Mouse (Mus musculus): ENCODE results near the gene Zfp93.

Gene Zfp93

DNA sequence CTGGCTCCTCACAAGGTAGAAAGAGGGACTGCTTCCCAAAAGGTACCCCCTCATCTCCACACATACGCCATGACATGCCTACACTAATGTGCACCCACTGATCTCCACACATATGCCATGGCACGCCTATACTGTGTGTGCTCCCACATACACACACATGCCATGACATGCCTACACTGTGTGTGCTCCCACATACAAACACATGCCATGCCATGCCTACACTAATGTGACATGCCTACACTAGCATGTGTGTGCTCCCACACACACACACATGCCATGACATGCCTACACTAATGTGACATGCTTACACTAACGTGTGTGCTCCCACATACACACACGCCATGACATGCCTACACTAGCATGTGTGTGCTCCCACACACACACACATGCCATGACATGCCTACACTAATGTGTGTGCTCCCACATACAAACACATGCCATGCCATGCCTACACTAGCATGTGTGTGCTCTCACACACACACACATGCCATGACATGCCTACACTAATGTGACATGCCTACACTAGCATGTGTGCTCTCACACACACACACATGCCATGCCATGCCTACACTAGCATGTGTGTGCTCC lies 20.0 kb downstream of the Zfp93 start:
- in situ Hi-C loops (cut with MboI; ENCODE audit: low sequenced_read_pairs) = loop anchor here (25.0 kb wide), 1 partner anchor 128 kb away; no protein-coding TSS in a partner anchor

DNA sequence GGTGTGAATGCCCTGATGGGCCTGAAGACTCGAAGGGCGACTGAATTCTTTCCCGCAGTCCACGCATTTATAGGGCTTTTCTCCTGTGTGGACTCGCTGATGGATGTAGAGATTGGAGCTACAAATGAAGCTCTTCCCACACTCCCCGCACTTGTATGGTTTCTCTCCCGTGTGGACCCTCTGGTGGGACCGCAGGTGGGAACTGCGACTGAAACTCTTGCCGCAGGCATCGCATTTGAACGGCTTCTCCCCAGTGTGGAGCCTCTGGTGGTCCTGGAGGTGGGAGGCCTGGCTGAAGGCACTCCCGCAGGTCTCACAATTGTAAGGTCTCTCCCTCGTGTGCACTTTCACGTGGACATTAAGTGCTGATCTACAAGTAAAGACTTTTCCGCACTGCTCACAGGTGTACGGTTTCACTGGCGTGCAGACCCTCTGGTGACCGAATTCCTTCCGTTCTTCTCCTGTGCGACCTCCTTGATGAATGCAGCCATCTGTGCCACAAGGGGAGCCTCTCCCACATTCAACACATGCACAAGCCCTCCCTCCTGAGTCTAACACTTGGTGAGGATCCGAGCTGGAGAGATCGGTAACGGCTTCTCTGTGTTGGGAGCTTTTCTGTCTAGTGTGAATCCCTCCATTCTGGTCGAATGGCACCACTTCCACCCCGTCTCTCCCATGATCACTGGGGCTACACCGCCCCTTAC lies 21.3 kb downstream of the Zfp93 start:
- in situ Hi-C loops (cut with MboI; ENCODE audit: low sequenced_read_pairs) = loop anchor here (25.0 kb wide), 1 partner anchor 129 kb away; no protein-coding TSS in a partner anchor

DNA sequence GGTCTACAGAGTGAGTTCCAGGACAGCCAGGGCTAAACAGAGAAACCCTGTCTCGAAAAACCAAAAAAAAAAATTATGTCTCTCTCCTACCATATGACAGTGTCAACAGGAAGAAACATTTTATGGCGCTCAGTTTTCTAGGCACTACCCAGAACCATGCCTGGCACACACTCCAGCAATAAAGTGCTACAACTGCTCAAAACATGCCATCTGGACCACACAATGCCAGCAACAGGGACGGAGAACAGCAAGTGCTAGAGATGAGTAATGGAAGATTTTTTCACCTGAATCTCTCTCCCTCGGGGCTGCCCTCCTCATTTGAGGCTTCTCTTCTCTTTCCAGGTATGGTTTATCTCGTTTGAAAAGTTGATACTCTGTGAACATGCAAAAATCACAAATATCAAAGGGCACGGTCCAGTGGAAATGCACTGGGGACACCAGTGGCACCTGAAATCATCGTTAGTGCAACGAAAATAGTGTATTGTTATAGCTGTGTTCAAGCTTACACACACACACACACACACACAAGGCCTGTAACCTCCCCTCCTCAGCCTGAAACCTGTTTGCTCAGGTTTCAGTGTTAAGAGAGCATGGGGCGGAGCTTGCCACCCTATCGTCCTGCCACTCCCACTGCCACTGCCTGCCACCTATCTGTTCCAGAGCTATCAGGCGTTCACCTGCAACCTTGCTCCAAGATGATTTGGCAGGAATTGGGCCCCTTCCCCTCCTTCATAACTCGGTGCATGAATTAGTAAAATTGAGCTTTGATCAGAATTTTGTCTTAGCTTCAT lies 23.0 kb downstream of the Zfp93 start:
- in situ Hi-C loops (cut with MboI; ENCODE audit: low sequenced_read_pairs) = loop anchor here (25.0 kb wide), 1 partner anchor 131 kb away; no protein-coding TSS in a partner anchor

DNA sequence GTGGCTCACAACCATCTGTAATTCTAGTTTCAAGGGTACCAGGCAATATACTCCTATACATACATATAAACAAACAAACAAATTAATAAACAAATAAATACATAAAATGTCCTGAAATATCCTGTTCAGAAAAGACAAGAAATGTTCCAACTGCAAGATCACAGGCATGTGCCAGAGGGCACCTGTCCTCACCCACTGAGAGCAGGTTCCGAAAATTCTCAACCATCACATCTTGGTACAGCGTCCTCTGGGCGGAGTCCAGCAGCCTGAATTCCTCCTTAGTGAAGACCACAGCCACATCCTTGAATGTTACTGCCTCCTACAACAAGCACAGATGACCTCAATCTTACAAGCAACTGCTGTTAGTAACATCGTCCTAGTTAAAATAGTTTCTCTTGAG lies 24.5 kb downstream of the Zfp93 start:
- in situ Hi-C loops (cut with MboI; ENCODE audit: low sequenced_read_pairs) = loop anchor here (25.0 kb wide), 1 partner anchor 132 kb away; no protein-coding TSS in a partner anchor

DNA sequence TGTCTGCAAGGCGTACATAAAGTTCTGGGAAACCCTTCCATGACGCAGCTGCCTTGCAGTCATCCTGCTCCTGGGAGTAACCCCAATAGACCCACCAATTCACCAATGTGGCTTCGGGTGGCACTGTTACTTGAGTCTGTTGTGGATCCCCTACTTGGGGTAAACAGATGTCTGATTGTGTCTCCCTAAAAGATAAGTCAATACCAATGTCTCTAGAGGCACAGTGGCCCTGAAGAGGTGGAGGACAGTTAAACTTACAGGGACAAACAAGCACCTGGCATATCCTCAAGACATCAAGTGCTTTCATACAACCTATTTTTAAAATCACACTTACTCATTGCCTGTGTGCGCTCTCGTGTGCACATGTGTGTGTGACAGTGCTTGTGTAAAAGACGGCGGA lies 25.2 kb downstream of the Zfp93 start:
- in situ Hi-C loops (cut with MboI; ENCODE audit: low sequenced_read_pairs) = loop anchor here (25.0 kb wide), 1 partner anchor 133 kb away; no protein-coding TSS in a partner anchor

DNA sequence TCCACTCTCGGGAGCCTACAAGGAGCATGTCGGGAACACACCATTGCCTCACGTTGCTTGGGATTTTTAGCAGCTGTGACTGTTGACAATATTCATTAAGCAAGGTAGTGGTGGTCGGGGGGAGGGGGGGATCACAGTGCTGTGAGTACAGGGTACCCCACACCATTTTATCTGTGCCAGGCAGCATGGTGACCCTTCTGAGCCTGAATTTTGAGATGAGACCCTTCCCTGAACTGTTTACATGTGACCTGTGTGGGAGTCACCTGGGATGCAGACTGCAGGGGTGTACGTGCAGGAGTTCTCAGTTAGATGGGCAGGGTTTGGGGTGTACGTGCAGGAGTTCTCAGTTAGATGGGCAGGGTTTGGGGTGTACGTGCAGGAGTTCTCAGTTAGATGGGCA lies 26.2 kb downstream of the Zfp93 start:
- in situ Hi-C loops (cut with MboI; ENCODE audit: low sequenced_read_pairs) = loop anchor here (25.0 kb wide), 1 partner anchor 134 kb away; no protein-coding TSS in a partner anchor

DNA sequence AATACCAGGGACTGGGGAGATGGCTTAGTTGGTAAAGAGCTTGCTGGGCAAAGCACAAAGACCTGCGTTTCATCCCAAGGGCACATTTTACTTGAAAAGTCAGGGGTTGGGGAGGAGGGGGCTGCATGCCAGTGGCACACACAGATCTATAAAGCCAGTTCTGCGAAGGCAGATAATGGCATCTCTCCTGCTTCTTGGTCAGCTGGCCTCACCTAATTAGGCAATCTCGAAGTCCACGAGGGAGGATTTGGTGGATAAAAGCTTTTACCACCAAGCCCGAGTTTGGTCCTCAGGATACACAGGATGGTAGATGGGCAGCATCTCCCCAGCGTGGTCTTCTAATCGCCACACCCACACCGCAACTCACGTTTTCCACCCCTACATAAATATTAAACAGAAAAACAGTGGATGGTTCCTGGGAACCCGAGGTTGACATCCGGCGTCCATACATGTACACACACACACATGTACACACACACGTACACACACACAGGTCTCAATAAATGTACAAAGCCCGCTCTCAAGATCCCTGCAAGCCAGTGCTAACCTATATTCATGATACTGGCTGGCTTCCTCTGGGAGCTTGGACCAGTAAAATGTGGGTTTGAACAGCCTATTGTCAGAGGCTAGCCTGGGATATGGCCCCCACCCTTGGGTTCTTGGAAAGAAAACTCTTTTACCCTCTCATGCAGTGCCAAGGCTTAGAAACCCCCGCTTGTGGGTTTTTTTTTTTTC lies 27.3 kb downstream of the Zfp93 start:
- in situ Hi-C loops (cut with MboI; ENCODE audit: low sequenced_read_pairs) = loop anchor here (25.0 kb wide), 1 partner anchor 135 kb away; no protein-coding TSS in a partner anchor

DNA sequence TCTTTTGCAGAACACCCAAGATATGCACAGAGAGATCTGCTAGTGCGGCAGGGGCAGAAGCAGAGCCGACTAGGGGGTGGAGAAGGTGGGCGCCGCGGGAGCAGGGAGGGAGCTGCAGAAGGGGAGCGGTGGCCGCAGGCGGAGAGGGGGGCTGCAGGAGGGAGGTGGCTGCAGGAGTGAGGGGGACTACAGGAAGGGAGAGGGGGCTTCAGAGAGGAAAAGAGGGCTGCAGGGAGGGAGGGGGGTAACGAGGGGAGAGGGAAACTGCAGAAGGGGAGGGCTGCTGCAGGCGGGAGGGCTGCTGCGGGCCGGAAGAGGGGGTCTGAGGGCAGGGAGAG lies 28.4 kb downstream of the Zfp93 start:
- in situ Hi-C loops (cut with MboI; ENCODE audit: low sequenced_read_pairs) = loop anchor here (25.0 kb wide), 1 partner anchor 136 kb away; no protein-coding TSS in a partner anchor

DNA sequence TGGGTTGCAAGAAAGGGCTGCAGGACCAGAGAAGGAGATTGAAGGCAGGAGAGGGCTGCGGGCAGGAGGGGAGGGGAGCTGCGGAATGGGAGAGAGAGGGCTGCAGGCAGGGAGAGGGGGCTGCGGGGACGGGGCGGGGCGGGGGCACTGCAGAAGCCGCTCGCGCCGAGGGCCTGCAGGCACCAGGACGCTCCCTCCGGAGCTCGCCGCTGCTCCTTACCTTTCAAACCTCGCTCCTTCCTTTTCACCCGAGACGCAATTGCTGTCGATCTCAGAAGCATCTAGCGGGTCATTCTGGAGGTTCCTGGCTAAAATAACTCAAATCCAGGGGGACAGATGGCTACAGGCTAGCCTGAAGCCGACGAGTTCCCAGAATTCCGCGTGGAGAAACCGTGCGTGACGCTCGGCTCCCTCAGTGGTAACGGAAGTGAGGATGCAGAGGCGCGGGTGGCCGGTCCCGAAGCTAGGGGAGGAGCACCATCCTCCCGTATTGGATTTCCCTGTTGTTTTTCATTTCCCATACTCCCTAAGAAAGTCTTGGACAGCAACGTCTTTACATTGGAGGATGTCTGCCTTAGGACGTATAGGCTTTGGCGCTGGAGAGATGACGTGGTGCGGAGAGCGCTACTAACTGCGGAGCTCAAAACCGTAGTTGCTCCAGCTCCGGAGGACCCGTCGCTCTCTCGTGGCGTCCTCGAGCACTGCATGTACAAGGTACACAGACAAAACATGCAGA lies 28.9 kb downstream of the Zfp93 start:
- in situ Hi-C loops (cut with MboI; ENCODE audit: low sequenced_read_pairs) = loop anchor here (25.0 kb wide), 1 partner anchor 137 kb away; no protein-coding TSS in a partner anchor

DNA sequence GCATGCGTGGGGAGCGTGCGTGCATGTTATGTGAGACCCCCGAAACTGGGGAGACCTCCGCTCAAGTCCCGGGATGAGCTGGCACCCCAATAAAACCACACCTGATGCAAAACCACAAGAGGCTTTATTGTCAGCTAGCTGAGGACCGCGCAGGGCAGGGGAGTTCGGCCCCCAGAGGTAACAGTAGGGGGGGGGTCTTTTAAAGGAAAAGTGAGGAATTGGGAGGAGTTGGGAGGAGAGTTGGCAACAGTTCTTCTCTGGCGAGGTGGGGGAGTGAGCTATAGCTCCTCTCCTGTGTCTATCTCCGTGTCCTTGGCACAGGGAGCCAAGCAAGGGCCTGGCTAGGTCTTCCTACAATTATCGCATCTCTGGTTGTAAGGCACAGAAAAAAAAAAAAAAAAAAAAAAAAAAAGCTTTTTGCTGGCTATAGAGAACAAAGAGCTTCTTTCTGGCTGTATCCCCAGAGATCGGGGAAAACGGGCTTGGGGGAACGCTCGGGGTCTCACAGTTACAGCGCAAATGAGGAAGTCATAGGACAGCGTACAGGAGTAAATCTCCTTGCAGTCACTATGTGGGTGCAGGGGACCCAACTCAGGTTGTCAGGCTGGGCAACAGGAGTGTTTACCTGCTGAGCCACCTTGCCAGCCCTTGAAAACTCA lies 29.7 kb downstream of the Zfp93 start:
- in situ Hi-C loops (cut with MboI; ENCODE audit: low sequenced_read_pairs) = loop anchor here (25.0 kb wide), 1 partner anchor 138 kb away; no protein-coding TSS in a partner anchor

DNA sequence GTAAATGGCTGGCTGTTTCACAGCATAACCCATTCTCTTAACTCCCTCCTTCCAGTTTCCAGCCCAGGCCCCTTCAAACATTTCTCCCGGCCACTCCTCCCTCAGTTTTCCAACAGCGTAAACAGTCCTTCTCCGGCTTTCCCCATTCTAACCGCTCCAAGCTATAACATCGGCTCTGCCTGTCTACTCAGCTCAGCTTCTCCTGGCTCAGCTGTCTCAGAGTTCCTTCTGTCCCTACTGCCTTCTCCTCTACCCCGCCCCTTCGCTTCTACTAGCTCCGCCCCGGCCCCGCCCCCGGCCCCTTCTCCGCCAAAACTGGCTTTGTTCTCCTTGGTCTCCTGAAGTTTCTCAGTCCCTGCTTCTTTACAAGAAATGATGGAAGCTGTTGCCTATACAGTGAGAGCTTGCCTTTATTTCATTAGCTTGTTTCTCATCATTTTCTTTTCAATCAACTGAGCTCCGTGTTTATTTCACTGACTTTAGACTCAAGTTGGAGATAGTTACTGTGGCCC lies 30.6 kb downstream of the Zfp93 start, which contains the start of gene Zfp61:
Gene Zfp61 (minus strand): TSS at position 462 of the 512 bp plus-strand sequence.
- in situ Hi-C loops (cut with MboI; ENCODE audit: low sequenced_read_pairs) = no loop called here

DNA sequence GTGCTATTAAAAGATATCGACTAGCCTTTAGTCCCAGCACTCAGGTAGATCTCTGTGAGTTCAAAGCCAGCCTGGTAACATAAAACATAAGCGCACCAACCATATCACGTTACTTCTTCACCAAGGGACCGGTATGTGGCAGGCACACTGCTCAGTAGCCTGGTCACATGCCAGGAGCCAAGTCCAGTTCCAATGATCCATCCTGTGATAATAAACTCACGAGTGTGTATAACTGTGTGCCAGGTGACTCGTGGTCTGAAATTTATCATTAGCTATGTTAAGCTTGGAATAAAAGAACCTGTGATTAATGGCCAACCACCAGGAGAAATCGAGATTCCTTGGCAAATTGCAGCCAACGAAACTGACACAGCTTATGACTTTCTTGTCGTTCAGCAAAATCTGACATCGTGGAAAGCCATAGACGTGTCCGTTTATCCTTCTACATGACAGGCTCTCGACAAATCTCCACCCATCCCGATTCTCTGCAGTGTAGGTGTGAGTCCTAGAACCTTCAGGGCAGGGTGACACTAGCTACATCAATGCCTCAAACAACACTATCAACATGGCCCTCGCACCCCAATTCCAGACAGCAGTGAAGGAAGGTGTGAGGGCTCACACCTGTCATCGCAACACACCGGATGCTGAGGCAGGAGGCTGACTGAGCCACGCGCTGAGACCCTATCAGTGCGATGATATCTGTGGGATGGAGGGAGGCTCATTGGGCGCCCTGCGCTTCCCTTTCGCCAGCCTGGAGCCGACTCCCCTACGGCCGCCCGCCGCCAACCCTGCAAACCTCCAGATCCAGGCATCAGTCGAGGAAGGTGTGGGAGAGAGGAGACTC lies 45.7 kb downstream of the Zfp93 start:
- in situ Hi-C loops (cut with MboI; ENCODE audit: low sequenced_read_pairs) = no loop called here

DNA sequence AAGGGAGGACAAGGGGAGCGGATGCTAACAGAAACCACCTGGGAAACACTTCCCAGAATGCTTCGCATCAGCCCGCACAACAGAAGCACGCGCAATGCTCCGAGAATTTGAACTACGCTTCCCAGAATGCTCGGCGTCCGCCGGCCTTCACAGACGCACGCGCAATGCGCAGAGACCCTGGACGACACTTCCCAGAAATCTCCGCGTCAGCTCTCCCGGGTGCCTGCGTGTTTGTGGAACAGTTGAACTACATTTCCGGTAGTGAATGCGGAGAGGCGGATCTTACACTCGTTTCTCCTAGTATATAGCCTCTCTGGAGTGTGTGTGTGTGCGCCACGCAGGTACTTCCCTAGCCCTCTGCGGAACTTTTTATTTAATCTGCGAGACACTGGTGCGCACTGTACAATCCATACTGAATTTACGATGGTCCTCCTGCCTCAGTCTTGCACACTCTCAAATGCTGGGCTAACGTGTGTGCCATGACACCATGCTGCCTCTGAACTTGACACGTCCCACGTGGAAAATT lies 46.4 kb downstream of the Zfp93 start, which contains the start of gene Zfp94:
Gene Zfp94 (minus strand): TSS at position 100 of the 526 bp plus-strand sequence.
- in situ Hi-C loops (cut with MboI; ENCODE audit: low sequenced_read_pairs) = no loop called here

DNA sequence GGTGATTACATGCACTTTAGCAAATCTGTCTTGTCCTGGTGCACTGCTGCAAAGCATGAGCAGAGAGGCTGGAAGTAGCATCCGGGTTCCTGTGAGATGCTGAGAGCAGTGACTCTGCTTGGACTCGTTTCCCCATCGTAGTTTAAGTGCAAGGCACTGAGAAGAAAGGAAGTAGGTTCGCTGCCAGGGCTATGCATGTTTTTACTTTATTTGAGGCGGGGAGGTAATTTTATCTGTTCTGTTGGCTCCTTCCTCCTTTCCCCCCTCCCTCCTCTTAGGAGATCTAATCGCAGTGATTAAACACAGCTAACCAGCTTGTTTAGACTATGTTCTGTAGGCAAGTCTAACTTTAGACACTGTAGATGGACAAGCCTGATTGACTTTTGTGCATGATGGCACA lies 48.7 kb downstream of the Zfp93 start:
- in situ Hi-C loops (cut with MboI; ENCODE audit: low sequenced_read_pairs) = no loop called here

DNA sequence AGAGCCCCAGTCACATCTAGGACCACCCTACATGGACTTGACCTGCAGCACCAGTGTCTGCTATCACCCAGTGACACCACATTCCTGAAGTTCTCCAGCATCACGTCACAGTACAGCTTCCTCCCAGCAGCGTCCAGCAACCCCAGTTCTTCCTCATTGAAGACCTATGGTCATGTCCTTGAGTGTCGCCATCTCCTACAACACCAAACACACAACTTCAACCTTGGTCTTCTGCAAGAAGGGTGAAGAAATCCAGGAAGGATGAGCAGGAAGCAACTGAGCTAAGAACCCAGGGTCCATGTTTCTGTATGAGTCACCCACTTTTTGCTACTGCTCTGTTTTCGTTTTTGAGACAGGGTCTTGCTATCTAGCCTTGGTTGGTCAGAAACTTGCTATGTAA lies 52.4 kb downstream of the Zfp93 start:
- in situ Hi-C loops (cut with MboI; ENCODE audit: low sequenced_read_pairs) = no loop called here

DNA sequence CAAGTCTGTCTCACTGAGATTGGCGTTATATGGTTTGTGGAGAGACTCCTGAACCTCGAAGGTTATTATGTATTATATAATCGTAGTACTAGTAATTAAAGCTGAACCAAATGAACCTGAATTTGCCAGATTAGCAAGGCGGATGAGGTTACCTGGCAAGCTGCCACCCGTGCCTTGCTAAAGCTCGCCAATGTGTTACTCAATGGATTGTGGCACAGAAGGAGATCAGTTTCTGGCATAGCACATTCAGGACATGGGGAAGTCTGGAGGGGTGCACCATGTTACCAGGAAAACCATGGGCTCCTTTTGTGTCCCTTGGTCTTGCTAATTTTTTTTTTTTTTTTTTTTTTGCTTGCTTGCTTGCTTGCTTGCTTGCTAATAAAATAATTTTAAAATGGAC lies 55.0 kb downstream of the Zfp93 start:
- in situ Hi-C loops (cut with MboI; ENCODE audit: low sequenced_read_pairs) = no loop called here

DNA sequence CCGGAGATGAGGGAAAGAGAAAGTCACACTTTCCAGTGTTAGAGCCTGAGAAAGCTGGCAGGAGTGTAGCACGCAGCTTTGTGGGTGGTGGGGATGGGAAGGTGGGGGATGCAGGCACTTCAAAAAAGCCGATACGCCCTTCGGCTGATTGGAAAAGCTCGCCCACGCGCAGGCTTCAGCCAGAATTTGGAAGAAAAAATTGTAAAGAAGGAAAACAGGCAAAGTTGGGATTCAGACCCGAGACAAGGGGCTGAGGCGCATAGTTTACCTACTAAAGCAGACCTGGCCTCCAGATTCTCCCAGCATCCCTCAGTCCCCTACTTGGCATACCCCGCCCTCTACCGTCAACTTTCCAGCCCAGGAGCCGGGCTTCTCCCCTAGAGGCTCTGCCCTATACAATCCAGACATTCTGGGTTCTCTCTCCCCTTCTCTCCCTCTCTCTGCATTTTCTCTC lies 55.5 kb downstream of the Zfp93 start:
- in situ Hi-C loops (cut with MboI; ENCODE audit: low sequenced_read_pairs) = no loop called here
